Comparison of ENCODE assay signal across 10 mouse cellular contexts in genomic region chr2:91096524-91096923, GRCm38 (mm10). TPM values are rescaled to one million over a fixed set of nuclear protein-coding genes. Genes with fewer than 3 reads are reported as not detected.
A peak's percentile ranks its signal among the peaks of the same experiment; 100 is the strongest.
DNase-seq lines count a peak whose midpoint lies in the region; ATAC-seq lines count a peak whose summit lies in the region.
"Had no signal": no experiment of that assay in that cellular context is flagged by ENCODE, and none has a peak within 500 bp of the region (broad histone marks: within the 10 kb centered on the region; RNA-seq: fewer than 3 reads in every experiment).

No protein-coding gene starts in this region.

- no peak overlapping the region for H3K27ac ChIP-seq in heart, embryonic 15.5 days

- ATAC-seq in heart, embryonic 15.5 days (replicated peaks; ENCODE audit: insufficient number of reproducible peaks, insufficient read depth, low FRiP score, low read depth) = no peak

- intact Hi-C loops in gastrocnemius, postnatal 14 days (cut with DNase I; ENCODE audit: low total_unique reads) = no loop called here

- 60% methylated on average over 14 of the region's 14 CpGs for WGBS in heart, embryonic 15.5 days

- no peak overlapping the region for H3K9ac ChIP-seq in heart, embryonic 15.5 days

- peak overlapping the region; percentile 9; the same call in 1 of the 2 replicates for H3K4me3 ChIP-seq in heart, embryonic 15.5 days

- DNase-seq in gastrocnemius, postnatal 14 days = peak; percentile 27
- DNase-seq in gastrocnemius, postnatal 10 days = no peak
- DNase-seq in A20 (ENCODE audit: low read depth, low spot score) (peak; percentile 90), MN1 (ENCODE audit: low spot score) (no peak)
- DNase-seq in lung, postnatal 4 days = peak; percentile 71 to 80
- no peak for DNase-seq in adrenal gland, postnatal 4 days (ENCODE audit: low spot score in 2 of 2)
- DNase-seq in embryo, embryonic 10.5 days (ENCODE audit: low spot score) = no peak
- DNase-seq: cerebellum, postnatal 14 days; thymus, postnatal 14 days had no signal

- H3K4me2 ChIP-seq in heart, embryonic 15.5 days = peak overlapping the region; percentile 5; the same call in 1 of the 2 replicates

- no peaks in the 10 kb centered on the region for H3K36me3 ChIP-seq in heart, embryonic 15.5 days

- H3K27me3 ChIP-seq in heart, embryonic 15.5 days = no peaks in the 10 kb centered on the region

- no peaks in the 10 kb centered on the region for H3K9me3 ChIP-seq in heart, embryonic 15.5 days (replicated peaks)

- peaks cover 9% of the 10 kb centered on the region for H3K4me1 ChIP-seq in heart, embryonic 15.5 days (replicated peaks)

RNA-seq across cellular contexts. Expression of gene Spi1, which starts 14.3 kb away (rescaled TPM):
- total RNA-seq in gastrocnemius, postnatal 14 days (2021) = 1 to 10 TPM; 1.5 to 2.1 TPM
- 1 to 10 TPM; 3.2 to 6.4 TPM for total RNA-seq in gastrocnemius, postnatal 10 days (2021)
- polyA plus RNA-seq in heart, embryonic 15.5 days (2015; fragmentation: Nextera tagmentation; extraction: Ambion mirVana) = 3.9 and 8.6 TPM in 2 replicates
- 1 to 10 TPM; 7.8 to 7.9 TPM for total RNA-seq in adrenal gland, postnatal 4 days (2021)

RNA-seq across cellular contexts. Expression of gene Mybpc3, which starts 21.4 kb away (rescaled TPM):
- total RNA-seq in gastrocnemius, postnatal 14 days (2021) = under 1 TPM in 1 of 2 experiments, not detected in 1; 0.09 TPM
- total RNA-seq in gastrocnemius, postnatal 10 days (2021) = under 1 TPM; 0.12 to 0.20 TPM
- 909 and 937 TPM in 2 replicates for polyA plus RNA-seq in heart, embryonic 15.5 days (2015; fragmentation: Nextera tagmentation; extraction: Ambion mirVana)
- under 1 TPM in 1 of 2 experiments, not detected in 1; 0.17 TPM for total RNA-seq in adrenal gland, postnatal 4 days (2021)

RNA-seq across cellular contexts. Expression of gene Slc39a13, which starts 26.3 kb away (rescaled TPM):
- total RNA-seq in gastrocnemius, postnatal 14 days (2021) = 10 to 100 TPM; 21.7 to 25.9 TPM
- 10 to 100 TPM; 27.8 to 40.8 TPM for total RNA-seq in gastrocnemius, postnatal 10 days (2021)
- 53.5 and 63.2 TPM in 2 replicates for polyA plus RNA-seq in heart, embryonic 15.5 days (2015; fragmentation: Nextera tagmentation; extraction: Ambion mirVana)
- 10 to 100 TPM; 35.7 to 42.0 TPM for total RNA-seq in adrenal gland, postnatal 4 days (2021)

RNA-seq across cellular contexts. Expression of gene Psmc3, which starts 42.7 kb away (rescaled TPM):
- total RNA-seq in gastrocnemius, postnatal 14 days (2021) = 100 to 1,000 TPM; 279 to 288 TPM
- total RNA-seq in gastrocnemius, postnatal 10 days (2021) = 100 to 1,000 TPM; 336 to 337 TPM
- 227 and 228 TPM in 2 replicates for polyA plus RNA-seq in heart, embryonic 15.5 days (2015; fragmentation: Nextera tagmentation; extraction: Ambion mirVana)
- 100 to 1,000 TPM; 203 to 210 TPM for total RNA-seq in adrenal gland, postnatal 4 days (2021)

Comparison
In these comparisons a context has a peak if more than half of its experiments do, and no peak if none do; other contexts are left out.
1. DNase-seq: peak in gastrocnemius, postnatal 14 days (single experiment), A20 (single experiment) and lung, postnatal 4 days (2 of 2); none in gastrocnemius, postnatal 10 days (single experiment), MN1 (single experiment), adrenal gland, postnatal 4 days (0 of 2) and embryo, embryonic 10.5 days (single experiment).